9 mouse cellular contexts compared by ENCODE assay signal in genomic region chr15:86363841-86364295, GRCm38 (mm10).
A peak's percentile ranks its signal among the peaks of the same experiment; 100 is the strongest.
DNase-seq lines count a peak whose midpoint lies in the region; ATAC-seq lines count a peak whose summit lies in the region.
"Had no signal": no experiment of that assay in that cellular context is flagged by ENCODE, and none has a peak within 500 bp of the region (broad histone marks: within the 10 kb centered on the region; RNA-seq: fewer than 3 reads in every experiment).

No protein-coding gene starts in this region.

- DNase-seq in frontal cortex, postnatal 36 days (ENCODE audit: low spot score in 2 of 2) = peak; percentile 40 to 54
- DNase-seq in frontal cortex, postnatal 25 days (ENCODE audit: low spot score in 2 of 2) = no peak
- DNase-seq in B cell, adult 2 months = peak; percentile 32 to 38
- DNase-seq in left cerebral cortex, postnatal 36 days (ENCODE audit: low spot score in 2 of 2) = peak; percentile 38 to 40
- no peak for DNase-seq in kidney, postnatal 10 days

- H3K9ac ChIP-seq in forebrain, embryonic 12.5 days = no peak overlapping the region
- no peak overlapping the region for H3K9ac ChIP-seq in kidney, embryonic 14.5 days (ENCODE audit: low read depth, low read length)

- no peak overlapping the region for H3K4me2 ChIP-seq in forebrain, embryonic 12.5 days
- no peak overlapping the region for H3K4me2 ChIP-seq in kidney, embryonic 14.5 days (replicated peaks; ENCODE audit: low read depth, low read length)

- no peaks in the 10 kb centered on the region for H3K36me3 ChIP-seq in forebrain, embryonic 12.5 days (replicated peaks)
- no peaks in the 10 kb centered on the region for H3K36me3 ChIP-seq in kidney, embryonic 14.5 days (ENCODE audit: control insufficient read depth, insufficient read depth, low read length)

- WGBS in forebrain, embryonic 12.5 days = 80% methylated on average over 4 of the region's 4 CpGs
- WGBS in kidney, embryonic 14.5 days = 86% methylated on average over 4 of the region's 4 CpGs

- H3K27me3 ChIP-seq in forebrain, embryonic 12.5 days = no peaks in the 10 kb centered on the region
- no peaks in the 10 kb centered on the region for H3K27me3 ChIP-seq in kidney, embryonic 14.5 days (ENCODE audit: control insufficient read depth, insufficient read depth, low read length)
- H3K27me3 ChIP-seq: megakaryocyte, embryonic 14.5 days had no signal

- no peak overlapping the region for H3K4me3 ChIP-seq in forebrain, embryonic 12.5 days (replicated peaks)
- H3K4me3 ChIP-seq in kidney, embryonic 14.5 days (ENCODE audit: low read length) = no peak overlapping the region
- H3K4me3 ChIP-seq: megakaryocyte, embryonic 14.5 days had no signal

- H3K27ac ChIP-seq in forebrain, embryonic 12.5 days = peak overlapping the region; percentile 42; the same call in 1 of the 2 replicates
- no peak overlapping the region for H3K27ac ChIP-seq in kidney, embryonic 14.5 days (ENCODE audit: low read depth, low read length)

- peaks cover 34% of the 10 kb centered on the region for H3K4me1 ChIP-seq in forebrain, embryonic 12.5 days
- H3K4me1 ChIP-seq in kidney, embryonic 14.5 days (ENCODE audit: control insufficient read depth, insufficient read depth, low read length) = no peaks in the 10 kb centered on the region

- intact Hi-C loops in left cerebral cortex, postnatal 36 days (cut with DNase I) = loop anchor here (5.0 kb wide), 1 partner anchor 87 kb away; no protein-coding TSS in a partner anchor

- ATAC-seq in forebrain, embryonic 12.5 days (ENCODE audit: low FRiP score) = no peak
- ATAC-seq in CD4-positive, CD25-positive, alpha-beta regulatory T cell, adult 4 months = no peak
- no peak for ATAC-seq in kidney, embryonic 14.5 days (ENCODE audit: low FRiP score, low TSS enrichment)

- no peaks in the 10 kb centered on the region for H3K9me3 ChIP-seq in forebrain, embryonic 12.5 days
- no peaks in the 10 kb centered on the region for H3K9me3 ChIP-seq in kidney, embryonic 14.5 days (ENCODE audit: control insufficient read depth, low read length)
- H3K9me3 ChIP-seq: megakaryocyte, embryonic 14.5 days had no signal

Comparison
In these comparisons a context has a peak if more than half of its experiments do, and no peak if none do; other contexts are left out.
1. DNase-seq: peak in frontal cortex, postnatal 36 days (2 of 2), B cell, adult 2 months (2 of 2) and left cerebral cortex, postnatal 36 days (2 of 2); none in frontal cortex, postnatal 25 days (0 of 2) and kidney, postnatal 10 days (single experiment).